In genomic region chr19:47157664-47158063, GRCm38 (mm10) we compare ENCODE assay signal across 40 mouse cellular contexts. TPM values are rescaled to one million over a fixed set of nuclear protein-coding genes. Genes with fewer than 3 reads are reported as not detected.
"Had no signal": no experiment of that assay in that cellular context is flagged by ENCODE, and none has a peak within 500 bp of the region (broad histone marks: within the 10 kb centered on the region; RNA-seq: fewer than 3 reads in every experiment).

TSS of gene Calhm3 (minus strand) at chr19:47157764.

- ATAC-seq: hindbrain, embryonic 16.5 days; hindbrain, postnatal 0 days; inflammation-experienced regulatory T-cells, adult 6 months; intestine, embryonic 15.5 days had no signal

- H3K36me3 ChIP-seq: heart, embryonic 10.5 days; heart, embryonic 12.5 days; heart, embryonic 13.5 days; heart, embryonic 15.5 days; hindbrain, embryonic 10.5 days; hindbrain, embryonic 13.5 days; hindbrain, embryonic 15.5 days; intestine, embryonic 15.5 days; kidney, embryonic 15.5 days had no signal

- H3K9ac ChIP-seq: heart, embryonic 12.5 days; heart, embryonic 13.5 days; heart, embryonic 15.5 days; hindbrain, embryonic 13.5 days; hindbrain, embryonic 14.5 days; hindbrain, embryonic 15.5 days; intestine, embryonic 15.5 days; kidney, embryonic 15.5 days had no signal

- H3K4me2 ChIP-seq: heart, embryonic 11.5 days; heart, embryonic 12.5 days; heart, embryonic 13.5 days; heart, embryonic 15.5 days; hindbrain, embryonic 13.5 days; hindbrain, embryonic 14.5 days; hindbrain, embryonic 15.5 days; intestine, embryonic 15.5 days; kidney, embryonic 15.5 days had no signal

- H3K27me3 ChIP-seq: hindbrain, embryonic 13.5 days; hindbrain, embryonic 15.5 days; intestine, embryonic 15.5 days; kidney, embryonic 15.5 days had no signal

- DNase-seq: heart, postnatal 10 days; heart, postnatal 14 days; heart, postnatal 36 days; heart, postnatal 4 days; kidney, adult 11 months; kidney, adult 18-20 months; kidney, adult 2 months; kidney, adult 8-10 months; kidney, adult 9 months; kidney, postnatal 10 days; kidney, postnatal 14 days; kidney, postnatal 25 days; kidney, postnatal 36 days; kidney, postnatal 4 days; layer of hippocampus, adult 9-11 months; layer of hippocampus, postnatal 36 days had no signal

- H3K27ac ChIP-seq: heart, embryonic 10.5 days; heart, embryonic 13.5 days; heart, embryonic 15.5 days; hindbrain, embryonic 10.5 days; hindbrain, embryonic 13.5 days; hindbrain, embryonic 14.5 days; hindbrain, embryonic 15.5 days; hindbrain, postnatal 0 days; intestine, embryonic 15.5 days; kidney, embryonic 15.5 days; kidney, postnatal 0 days; layer of hippocampus, adult 2 months had no signal

- H3K4me1 ChIP-seq: heart, embryonic 10.5 days; heart, embryonic 12.5 days; heart, embryonic 13.5 days; heart, embryonic 15.5 days; hindbrain, embryonic 10.5 days; hindbrain, embryonic 13.5 days; hindbrain, embryonic 15.5 days; intestine, embryonic 15.5 days; kidney, embryonic 15.5 days had no signal

- H3K4me3 ChIP-seq: heart, embryonic 10.5 days; heart, embryonic 12.5 days; heart, embryonic 13.5 days; heart, embryonic 15.5 days; hindbrain, embryonic 10.5 days; hindbrain, embryonic 13.5 days; hindbrain, embryonic 15.5 days; intestine, embryonic 15.5 days; kidney, embryonic 15.5 days; layer of hippocampus, adult 2 months had no signal

- H3K9me3 ChIP-seq: heart, embryonic 10.5 days; heart, embryonic 12.5 days; heart, embryonic 13.5 days; heart, embryonic 15.5 days; hindbrain, embryonic 10.5 days; hindbrain, embryonic 13.5 days; hindbrain, embryonic 15.5 days; intestine, embryonic 15.5 days; kidney, embryonic 15.5 days had no signal

RNA-seq across cellular contexts. Expression of gene Calhm3, which starts in this region (rescaled TPM):
- polyA plus RNA-seq: heart, embryonic 10.5 days; heart, embryonic 11.5 days; heart, embryonic 12.5 days; heart, embryonic 13.5 days; heart, embryonic 14.5 days; heart, embryonic 15.5 days; heart, embryonic 16.5 days; heart, postnatal 0 days; hindbrain, embryonic 10.5 days; hindbrain, embryonic 11.5 days; hindbrain, embryonic 13.5 days; hindbrain, embryonic 14.5 days; hindbrain, embryonic 15.5 days; hindbrain, embryonic 16.5 days; hindbrain, postnatal 0 days; inflammation-experienced regulatory T-cells, adult 6 months; intestine, embryonic 14.5 days; kidney, adult 2 months; kidney, embryonic 14.5 days; kidney, embryonic 15.5 days; kidney, embryonic 16.5 days; kidney, postnatal 0 days; large intestine, adult 2 months had no signal
